Mouse (Mus musculus) yolk sac, embryonic 10.5 days (tissue): ENCODE data around the gene Tff2.

Experiments used
- DNase-seq: peaks from one replicate; pipeline ENCODE4 v3.0.0-alpha.2; 2017; ENCODE audit warnings: low spot score

Tff2 gene

GRCm38 (mm10) chr17:31136291-31136690, 7.8 kb downstream of the Tff2 start:
- no peak for DNase-seq

GRCm38 (mm10) chr17:31134913-31135312, 9.2 kb downstream of the Tff2 start:
- DNase-seq = no peak

GRCm38 (mm10) chr17:31133776-31134175, 10.3 kb downstream of the Tff2 start:
- no peak for DNase-seq

- no peak for DNase-seq
Observed at GRCm38 (mm10) chr17:31131269-31131821, 12.7 kb downstream of the Tff2 start.

GRCm38 (mm10) chr17:31129452-31129851, 14.6 kb downstream of the Tff2 start, which contains the start of gene Tff3:
Gene Tff3 (minus strand): TSS chr17:31129646.
- DNase-seq = peak; percentile 74

- DNase-seq = no peak
Observed at GRCm38 (mm10) chr17:31128708-31129318, 15.3 kb downstream of the Tff2 start.

- DNase-seq = no peak
Observed at GRCm38 (mm10) chr17:31125548-31126266, 18.4 kb downstream of the Tff2 start.

- peak; percentile 44 for DNase-seq
Observed at GRCm38 (mm10) chr17:31121975-31122374, 22.1 kb downstream of the Tff2 start.

- peak; percentile 41 for DNase-seq
Observed at GRCm38 (mm10) chr17:31119429-31119828, 24.7 kb downstream of the Tff2 start.

- DNase-seq = no peak
Observed at GRCm38 (mm10) chr17:31117946-31118345, 26.1 kb downstream of the Tff2 start.

- DNase-seq = peak; percentile 59
Observed at GRCm38 (mm10) chr17:31116063-31116462, 28.0 kb downstream of the Tff2 start.

GRCm38 (mm10) chr17:31113191-31113856, 30.8 kb downstream of the Tff2 start:
- DNase-seq = no peak

- DNase-seq = no peak
Observed at GRCm38 (mm10) chr17:31108388-31108787, 35.7 kb downstream of the Tff2 start.

GRCm38 (mm10) chr17:31103823-31104222, 40.3 kb downstream of the Tff2 start:
- no peak for DNase-seq

- DNase-seq = no peak
Observed at GRCm38 (mm10) chr17:31103007-31103570, 41.0 kb downstream of the Tff2 start.

GRCm38 (mm10) chr17:31098788-31099187, 45.3 kb downstream of the Tff2 start:
- DNase-seq = no peak

GRCm38 (mm10) chr17:31096893-31097292, 47.2 kb downstream of the Tff2 start:
- DNase-seq = no peak

GRCm38 (mm10) chr17:31095570-31095969, 48.5 kb downstream of the Tff2 start:
- no peak for DNase-seq

- no peak for DNase-seq
Observed at GRCm38 (mm10) chr17:31094781-31095180, 49.3 kb downstream of the Tff2 start.
